ENCODE assay signal across 7 mouse cellular contexts in genomic region chr17:29773339-29773738, GRCm38 (mm10). TPM values are rescaled to one million over a fixed set of nuclear protein-coding genes. Genes with fewer than 3 reads are reported as not detected.
DNase-seq lines count a peak whose midpoint lies in the region; ATAC-seq and TF ChIP-seq lines count a peak whose summit lies in the region.

No protein-coding gene starts in this region.

- H3K9me3 ChIP-seq in embryonic facial prominence, embryonic 10.5 days, result no peaks in the 10 kb centered on the region

- TF ChIP-seq CTCF in thymus, adult 2 months (IDR thresholded peaks at IDR 0.05; ENCODE audit: borderline replicate concordance, control insufficient read depth, extremely low read depth, insufficient read depth, low read length, poor library complexity), result peak; percentile 79

- no peaks in the 10 kb centered on the region for H3K36me3 ChIP-seq in embryonic facial prominence, embryonic 10.5 days (replicated peaks)
- no peaks in the 10 kb centered on the region for H3K36me3 ChIP-seq in thymus, adult 2 months (ENCODE audit: control insufficient read depth, insufficient read depth, low read length)

- no peak overlapping the region for H3K27ac ChIP-seq in embryonic facial prominence, embryonic 10.5 days (replicated peaks)
- peak overlapping the region; percentile 85; the same call in 1 of the 2 replicates for H3K27ac ChIP-seq in thymus, adult 2 months (ENCODE audit: control insufficient read depth, insufficient read depth, low read length)

- peak; percentile 66; the same call in 1 of the 2 replicates for ATAC-seq in monocyte, adult 5-6 weeks (replicated peaks; ENCODE audit: insufficient number of reproducible peaks, low FRiP score, low TSS enrichment, poor library complexity, severe bottlenecking)

- peaks cover 15% of the 10 kb centered on the region; the same call in 1 of the 2 replicates for H3K4me1 ChIP-seq in embryonic facial prominence, embryonic 10.5 days
- peaks cover 45% of the 10 kb centered on the region for H3K4me1 ChIP-seq in thymus, adult 2 months (replicated peaks; ENCODE audit: control insufficient read depth, insufficient read depth, low read length)

- peak; percentile 36 for DNase-seq in right cerebral cortex, postnatal 4 days
- DNase-seq in right cerebral cortex, postnatal 36 days (ENCODE audit: low spot score in 2 of 2), result no peak
- peak; percentile 77 for DNase-seq in adrenal gland, postnatal 25 days
- DNase-seq in embryonic facial prominence, embryonic 10.5 days (ENCODE audit: low spot score), result peak; percentile 59
- peak; percentile 50 to 75 for DNase-seq in kidney, postnatal 36 days
- peak; percentile 80 for DNase-seq in thymus, adult 2 months

- H3K4me3 ChIP-seq in embryonic facial prominence, embryonic 10.5 days, result no peak overlapping the region
- H3K4me3 ChIP-seq in thymus, adult 2 months (ENCODE audit: control insufficient read depth, insufficient read depth, low read length), result no peak overlapping the region

- WGBS in embryonic facial prominence, embryonic 10.5 days, result 18% methylated on average over 14 of the region's 14 CpGs
- 38% methylated on average over 14 of the region's 14 CpGs for WGBS in thymus, adult 2 months

- TF ChIP-seq POLR2A in thymus, adult 2 months (IDR thresholded peaks at IDR 0.05; ENCODE audit: control insufficient read depth, extremely low read depth, insufficient read depth, low read length, poor library complexity), result no peak

- no peaks in the 10 kb centered on the region for H3K27me3 ChIP-seq in embryonic facial prominence, embryonic 10.5 days (replicated peaks; ENCODE audit: low read depth, poor library complexity, severe bottlenecking)
- H3K27me3 ChIP-seq in thymus, adult 2 months (ENCODE audit: control insufficient read depth, insufficient read depth, low read length), result no peaks in the 10 kb centered on the region

RNA-seq across cellular contexts. Expression of gene Ccdc167, which starts 56.5 kb away (rescaled TPM):
- total RNA-seq in adrenal gland, postnatal 25 days (2021), result 9.3 and 14.0 TPM in 2 replicates
- 16.5 and 18.1 TPM in 2 replicates for polyA plus RNA-seq in embryonic facial prominence, embryonic 10.5 days (2016; fragmentation: Nextera tagmentation; extraction: Ambion mirVana)
- 4.7 to 14.6 TPM (median 5.0 TPM) in 3 replicates for total RNA-seq in monocyte, adult 5-6 weeks (2017)
- polyA plus RNA-seq in thymus, adult 2 months (2012; rRNA removed), result 15.1 and 17.7 TPM in 2 replicates

Comparison
In these comparisons a context has a peak if more than half of its experiments do, and no peak if none do; other contexts are left out.
1. DNase-seq: peak in right cerebral cortex, postnatal 4 days (single experiment), adrenal gland, postnatal 25 days (single experiment), embryonic facial prominence, embryonic 10.5 days (single experiment), kidney, postnatal 36 days (2 of 2) and thymus, adult 2 months (single experiment); none in right cerebral cortex, postnatal 36 days (0 of 2).